Mouse (Mus musculus) hindbrain, embryonic 11.5 days (tissue): Measurements from ENCODE around the gene Lypla2. TPM values are rescaled to one million over a fixed set of nuclear protein-coding genes. Genes with fewer than 3 reads are reported as not detected.
A peak's percentile ranks its signal among the peaks of the same experiment; 100 is the strongest.

Source experiments
- ATAC-seq: fragments of 200-750 bp; cut with Nextera tagmentation; 2 replicates; pipeline ENCODE4 v1.8.0; 2017; ENCODE audit warnings: mild to moderate bottlenecking, moderate TSS enrichment, moderate library complexity; ENCODE audit not compliant: low FRiP score
- DNase-seq: peaks from one replicate; pipeline ENCODE4 v3.0.0-alpha.2; 2015; ENCODE audit warnings: low spot score
- H3K27ac ChIP-seq: fragments of 300-500 bp; sonication (generic); 2 replicates; pipeline ENCODE4 v1.5.1; 2014; ENCODE audit warnings: mild to moderate bottlenecking, low read depth, low read length
- H3K27me3 ChIP-seq: fragments of 300-500 bp; sonication (generic); 2 replicates; pipeline ENCODE4 v1.6.1; 2014; ENCODE audit warnings: mild to moderate bottlenecking, low read length, moderate library complexity, mixed read lengths; ENCODE audit not compliant: control insufficient read depth, insufficient read depth
- H3K36me3 ChIP-seq: fragments of 300-500 bp; sonication (generic); 2 replicates; pipeline ENCODE4 v1.6.1; 2014; ENCODE audit warnings: mild to moderate bottlenecking, low read length, moderate library complexity, mixed read lengths; ENCODE audit not compliant: control insufficient read depth, insufficient read depth
- H3K4me1 ChIP-seq: fragments of 300-500 bp; sonication (generic); replicated peaks from 2 replicates; pipeline ENCODE4 v1.6.1; 2014; ENCODE audit warnings: low read length, mixed read lengths; ENCODE audit not compliant: control insufficient read depth, insufficient read depth
- H3K4me2 ChIP-seq: fragments of 300-500 bp; sonication (generic); replicated peaks from 2 replicates; pipeline ENCODE4 v1.6.1; 2014; ENCODE audit warnings: mild to moderate bottlenecking, low read depth, low read length
- H3K4me3 ChIP-seq: fragments of 300-500 bp; sonication (generic); 2 replicates; pipeline ENCODE4 v1.5.1; 2014; ENCODE audit warnings: low read depth, low read length
- H3K9ac ChIP-seq: fragments of 300-500 bp; sonication (generic); 2 replicates; pipeline ENCODE4 v1.6.1; 2014; ENCODE audit warnings: low read depth, low read length
- H3K9me3 ChIP-seq: fragments of 300-500 bp; sonication (generic); 2 replicates; pipeline ENCODE4 v1.6.1; 2016; ENCODE audit warnings: low read length; ENCODE audit not compliant: control insufficient read depth
- WGBS: fragments of 180-500 bp; shearing (Covaris S2); extraction: QIAGEN DNeasy Blood & Tissue Kit; methylation state at CpG from one replicate; pipeline ENCODE4 v1.1.7; 2014; 5-methylcytosine and 5-hydroxymethylcytosine counted together
- polyA plus RNA-seq: library from polyadenylated mRNA; unstranded; fragments of >200 nt; fragmentation: Nextera tagmentation; extraction: Ambion mirVana; gene quantifications from 2 replicates; pipeline ENCODE4 v1.2.1, GENCODE M21; 2014

Gene Lypla2
- 143 and 150 TPM in 2 replicates for polyA plus RNA-seq

GRCm38 (mm10) chr4:135972556-135972906 lies at the start of gene Lypla2:
Gene Lypla2 (minus strand): TSS chr4:135972626.
- DNase-seq (peak; percentile 83), ATAC-seq (peak; percentile 78)
- peak within 1 kb of the TSS; percentile 96 for H3K4me2 ChIP-seq
- no peaks in the 10 kb centered on the region for H3K27me3 ChIP-seq
- peaks cover 4% of the 10 kb centered on the region; the same call in 1 of the 2 replicates for H3K4me1 ChIP-seq
- H3K9me3 ChIP-seq, result no peaks in the 10 kb centered on the region
- H3K9ac ChIP-seq, result peak within 1 kb of the TSS; percentile 92
- peak within 1 kb of the TSS; percentile 39; the same call in 1 of the 2 replicates for H3K27ac ChIP-seq
- 2% methylated on average over 18 of the region's 19 CpGs for WGBS
- H3K36me3 ChIP-seq, result peaks cover 24% of the 10 kb centered on the region
- peak within 1 kb of the TSS; percentile 96 for H3K4me3 ChIP-seq

- Histone ChIP-seq H3K4me2 (peak within 1 kb of the TSS; percentile 58), H3K4me1 (no peaks in the 10 kb centered on the region), H3K36me3 (no peaks in the 10 kb centered on the region), H3K9ac (peak within 1 kb of the TSS; percentile 94), H3K9me3 (no peaks in the 10 kb centered on the region), H3K27me3 (no peaks in the 10 kb centered on the region), H3K27ac (peak within 1 kb of the TSS; percentile 67), H3K4me3 (peak within 1 kb of the TSS; percentile 99)
- ATAC-seq, result peak; percentile 99
- peak; percentile 100 for DNase-seq
- WGBS, result under 1% methylated on average over 37 of the region's 48 CpGs
These were observed 49.2 kb upstream of the Lypla2 start, which contains the start of gene Eloa for GRCm38 (mm10) chr4:136021549-136022047. Gene Eloa (minus strand): TSS chr4:136021763.

- Histone ChIP-seq H3K9me3 (no peaks in the 10 kb centered on the region), H3K4me2 (peak overlapping the region; percentile 58), H3K4me3 (peak overlapping the region; percentile 99), H3K4me1 (no peaks in the 10 kb centered on the region), H3K36me3 (no peaks in the 10 kb centered on the region), H3K27ac (peak overlapping the region; percentile 67), H3K9ac (peak overlapping the region; percentile 94), H3K27me3 (no peaks in the 10 kb centered on the region)
- 2% methylated on average over 47 of the region's 62 CpGs for WGBS
- peak; percentile 78 for ATAC-seq
- peak; percentile 27 for DNase-seq
These were observed 48.5 kb upstream of the Lypla2 start for GRCm38 (mm10) chr4:136020743-136021548.

GRCm38 (mm10) chr4:136016059-136016602 lies 43.7 kb upstream of the Lypla2 start:
- no peak overlapping the region for H3K27ac ChIP-seq
- H3K27me3 ChIP-seq, result no peaks in the 10 kb centered on the region
- H3K4me2 ChIP-seq, result no peak overlapping the region
- ATAC-seq (no peak), DNase-seq (no peak)
- WGBS, result 93% methylated on average over 3 of the region's 3 CpGs
- H3K36me3 ChIP-seq, result no peaks in the 10 kb centered on the region
- H3K4me3 ChIP-seq, result no peak overlapping the region
- H3K4me1 ChIP-seq, result no peaks in the 10 kb centered on the region
- H3K9me3 ChIP-seq, result no peaks in the 10 kb centered on the region
- H3K9ac ChIP-seq, result no peak overlapping the region

- Histone ChIP-seq H3K36me3 (peaks cover 18% of the 10 kb centered on the region), H3K9ac (no peak overlapping the region)
- 85% methylated on average over 4 of the region's 4 CpGs for WGBS
These were observed 38.2 kb upstream of the Lypla2 start for GRCm38 (mm10) chr4:136010586-136010985.

GRCm38 (mm10) chr4:136008782-136009447 lies 36.5 kb upstream of the Lypla2 start:
- WGBS, result 87% methylated on average over 8 of the region's 8 CpGs
- no peak overlapping the region for H3K9ac ChIP-seq
- no peaks in the 10 kb centered on the region for H3K9me3 ChIP-seq
- no peak overlapping the region for H3K4me3 ChIP-seq
- peaks cover 28% of the 10 kb centered on the region for H3K36me3 ChIP-seq
- no peaks in the 10 kb centered on the region for H3K27me3 ChIP-seq
- no peaks in the 10 kb centered on the region for H3K4me1 ChIP-seq
- no peak overlapping the region for H3K4me2 ChIP-seq
- H3K27ac ChIP-seq, result no peak overlapping the region
- ATAC-seq (no peak), DNase-seq (no peak)

More at GRCm38 (mm10) chr4:136010586-136010985, 38.2 kb upstream of the Lypla2 start:
- H3K4me2 ChIP-seq, result no peak overlapping the region
- no peak for DNase-seq
- no peak overlapping the region for H3K4me3 ChIP-seq
- no peak for ATAC-seq
- H3K9me3 ChIP-seq, result no peaks in the 10 kb centered on the region
- H3K27ac ChIP-seq, result no peak overlapping the region
- H3K27me3 ChIP-seq, result no peaks in the 10 kb centered on the region
- no peaks in the 10 kb centered on the region for H3K4me1 ChIP-seq

GRCm38 (mm10) chr4:136006821-136007220 lies 34.4 kb upstream of the Lypla2 start:
- no peaks in the 10 kb centered on the region for H3K4me1 ChIP-seq
- H3K4me3 ChIP-seq, result no peak overlapping the region
- no peaks in the 10 kb centered on the region for H3K27me3 ChIP-seq
- H3K27ac ChIP-seq, result no peak overlapping the region
- peaks cover 34% of the 10 kb centered on the region for H3K36me3 ChIP-seq
- H3K9ac ChIP-seq, result no peak overlapping the region
- ATAC-seq, result no peak
- no peak overlapping the region for H3K4me2 ChIP-seq
- no peak for DNase-seq
- H3K9me3 ChIP-seq, result no peaks in the 10 kb centered on the region
- 92% methylated on average over 3 of the region's 3 CpGs for WGBS

- H3K27ac ChIP-seq, result no peak overlapping the region
- H3K9me3 ChIP-seq, result no peaks in the 10 kb centered on the region
- 85% methylated on average over 2 of the region's 2 CpGs for WGBS
- H3K4me3 ChIP-seq, result no peak overlapping the region
- no peaks in the 10 kb centered on the region for H3K27me3 ChIP-seq
- H3K36me3 ChIP-seq, result peaks cover 30% of the 10 kb centered on the region
- H3K4me1 ChIP-seq, result no peaks in the 10 kb centered on the region
- no peak overlapping the region for H3K4me2 ChIP-seq
- H3K9ac ChIP-seq, result no peak overlapping the region
- DNase-seq, result no peak
- ATAC-seq, result no peak
These were observed 32.5 kb upstream of the Lypla2 start for GRCm38 (mm10) chr4:136004921-136005320.
